Mouse (Mus musculus) left cerebral cortex, postnatal 4 days (tissue): ENCODE measurements around the gene Hoxc5. TPM values are rescaled to one million over a fixed set of nuclear protein-coding genes. Genes with fewer than 3 reads are reported as not detected.

Experiments
- DNase-seq: peaks from one replicate; pipeline ENCODE4 v3.0.0-alpha.2; 2022
- intact Hi-C: fragments of 180-260 bp; cut with DNase I; formaldehyde crosslinking; loops from one replicate; pipeline ENCODE4 v1.15.1; 2025
- total RNA-seq, 2 experiments: library from RNA; stranded (reverse); gene quantifications; 2 replicates each; pipeline ENCODE4 v1.2.3; 2021

Hoxc5 gene
- total RNA-seq, 2 experiments from 2014 or later = not detected

DNA sequence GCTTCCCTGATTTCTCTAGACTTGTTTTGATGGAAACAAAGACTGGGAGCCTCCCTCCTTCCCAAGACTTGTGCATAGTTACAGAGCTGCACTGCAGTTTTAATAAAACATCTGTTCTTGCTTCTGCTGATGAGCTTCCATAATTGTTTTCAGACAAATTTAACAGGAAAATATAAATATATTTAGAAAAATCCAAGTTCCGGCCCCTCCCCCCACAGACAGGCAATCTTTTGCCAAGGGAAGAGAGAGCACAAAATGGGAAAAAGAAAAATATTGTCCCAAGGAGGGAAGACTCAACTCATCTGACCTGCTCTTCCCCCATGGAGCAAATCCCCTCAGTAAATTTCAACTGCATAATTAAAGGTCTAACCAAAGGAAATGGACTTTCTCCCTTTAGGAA lies 39.1 kb downstream of the Hoxc5 start:
- DNase-seq = no peak
- intact Hi-C loops = no loop called here

DNA sequence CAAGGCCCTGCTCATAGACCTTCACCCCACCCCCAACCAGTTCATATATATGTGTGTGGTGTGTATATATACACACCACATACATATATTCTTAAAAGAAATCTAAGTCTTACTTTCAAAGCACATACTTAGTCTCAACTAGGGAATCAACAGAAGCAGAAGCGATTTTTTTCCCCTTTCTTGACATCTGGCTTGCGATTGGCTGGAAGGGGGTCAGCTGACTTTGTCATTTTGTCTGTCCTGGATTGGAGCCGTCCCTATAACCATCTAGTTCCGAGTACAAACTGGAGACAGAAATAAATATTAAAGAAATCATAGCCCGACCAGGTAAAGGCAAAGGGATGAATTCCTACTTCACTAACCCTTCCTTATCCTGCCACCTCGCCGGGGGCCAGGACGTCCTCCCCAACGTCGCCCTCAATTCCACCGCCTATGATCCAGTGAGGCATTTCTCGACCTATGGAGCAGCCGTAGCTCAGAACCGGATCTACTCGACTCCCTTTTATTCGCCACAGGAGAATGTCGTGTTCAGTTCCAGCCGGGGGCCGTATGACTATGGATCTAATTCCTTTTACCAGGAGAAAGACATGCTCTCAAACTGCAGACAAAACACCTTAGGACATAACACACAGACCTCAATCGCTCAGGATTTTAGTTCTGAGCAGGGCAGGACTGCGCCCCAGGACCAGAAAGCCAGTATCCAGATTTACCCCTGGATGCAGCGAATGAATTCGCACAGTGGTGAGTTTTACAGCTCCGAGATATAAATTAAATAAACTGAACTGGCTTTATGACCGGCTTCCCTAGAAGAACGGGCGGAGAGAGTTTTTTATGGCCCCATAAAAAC lies 42.2 kb downstream of the Hoxc5 start:
- DNase-seq = no peak
- intact Hi-C loops = no loop called here

DNA sequence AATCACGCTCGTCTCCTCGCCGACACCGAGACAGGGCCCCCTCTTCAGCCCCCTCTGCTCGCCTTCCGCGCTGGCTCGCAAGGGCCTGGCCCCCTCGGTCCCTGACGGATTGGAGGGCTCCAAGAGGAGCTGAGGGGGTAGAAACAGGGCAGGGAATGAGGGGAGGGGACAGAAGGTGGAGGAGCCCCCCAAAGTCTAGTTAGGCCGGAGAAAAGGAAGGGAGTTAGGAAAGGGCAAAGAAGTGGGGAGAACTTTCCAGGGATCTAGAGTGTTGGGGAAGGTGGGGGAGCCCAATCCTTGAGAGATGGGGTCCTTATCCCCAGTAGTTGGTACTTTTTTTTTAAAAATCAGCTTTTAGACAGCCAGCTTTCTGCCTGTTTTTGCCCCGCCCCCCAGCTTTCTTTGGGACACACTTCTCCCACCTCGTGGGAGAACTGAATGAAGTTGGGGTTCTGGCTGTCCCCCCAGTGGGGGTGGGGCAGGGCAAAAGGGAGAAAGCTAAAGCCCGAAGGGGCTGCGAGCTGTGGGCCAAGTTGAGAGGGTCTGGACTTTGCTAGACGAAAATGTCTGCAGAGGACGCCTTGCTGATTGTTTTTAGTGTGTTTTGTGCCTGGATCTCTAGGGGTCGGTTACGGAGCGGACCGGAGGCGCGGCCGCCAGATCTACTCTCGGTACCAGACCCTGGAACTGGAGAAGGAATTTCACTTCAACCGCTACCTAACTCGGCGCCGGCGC lies 43.0 kb downstream of the Hoxc5 start:
- DNase-seq = no peak
- intact Hi-C loops = no loop called here

DNA sequence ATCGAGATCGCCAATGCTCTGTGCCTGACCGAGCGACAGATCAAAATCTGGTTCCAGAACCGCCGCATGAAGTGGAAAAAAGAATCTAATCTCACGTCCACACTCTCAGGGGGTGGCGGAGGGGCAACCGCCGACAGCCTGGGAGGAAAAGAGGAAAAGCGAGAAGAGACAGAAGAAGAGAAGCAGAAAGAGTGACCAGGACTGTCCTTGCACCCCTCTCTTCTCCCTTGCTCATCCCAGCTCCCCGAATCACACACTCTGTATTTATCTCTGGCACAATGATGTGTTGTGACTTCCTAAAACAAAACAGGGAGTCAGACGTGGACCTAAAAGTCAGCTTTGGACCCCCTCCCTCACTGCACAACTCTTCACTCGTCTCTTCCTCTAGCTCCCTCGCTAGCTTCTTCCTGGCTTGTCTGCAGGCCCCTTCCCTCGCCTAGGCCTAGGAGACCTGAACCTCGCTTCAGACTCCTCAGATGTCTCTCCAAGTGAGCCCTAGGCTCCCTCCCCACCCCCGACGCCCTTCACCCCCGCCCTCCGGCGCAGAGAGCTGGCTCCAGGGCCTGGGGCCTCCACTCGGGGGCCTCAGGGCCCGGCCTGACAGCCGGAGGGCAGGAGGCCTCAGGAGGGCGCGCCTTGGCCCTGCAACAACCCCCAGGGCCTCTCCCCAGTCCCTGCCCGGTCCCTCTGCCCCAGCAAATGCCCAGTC lies 43.8 kb downstream of the Hoxc5 start:
- DNase-seq = no peak
- intact Hi-C loops = no loop called here

DNA sequence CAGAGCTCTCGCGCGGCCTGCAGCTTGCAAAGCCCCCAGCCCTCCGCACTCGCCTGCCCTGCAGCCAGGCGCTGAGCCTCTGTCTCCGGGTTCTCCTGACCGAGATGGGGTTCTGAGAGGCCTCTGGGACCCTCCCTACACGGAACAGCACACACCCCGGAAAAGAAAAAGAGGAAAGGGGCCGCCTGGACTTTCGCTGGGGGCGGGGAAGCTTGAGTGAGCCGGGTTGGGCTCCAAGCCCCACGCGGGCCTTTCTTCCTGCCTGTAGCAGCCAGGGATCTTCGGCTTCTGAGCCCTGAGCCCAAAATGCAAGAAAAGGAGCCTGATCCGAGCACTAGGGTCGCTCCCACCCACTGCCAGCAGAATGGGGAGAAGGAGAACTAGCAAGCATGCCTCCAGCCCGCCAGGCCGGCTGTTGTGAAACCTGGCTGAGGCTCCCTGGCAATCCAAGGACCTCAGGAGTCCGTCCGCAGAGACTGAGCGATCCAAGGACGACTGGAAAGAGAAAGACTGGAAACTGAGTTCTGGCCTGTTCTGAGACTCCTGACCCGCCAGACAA lies 44.8 kb downstream of the Hoxc5 start:
- DNase-seq = no peak
- intact Hi-C loops = loop anchor here (2.0 kb wide), 1 partner anchor 153 kb away; no protein-coding TSS in a partner anchor

DNA sequence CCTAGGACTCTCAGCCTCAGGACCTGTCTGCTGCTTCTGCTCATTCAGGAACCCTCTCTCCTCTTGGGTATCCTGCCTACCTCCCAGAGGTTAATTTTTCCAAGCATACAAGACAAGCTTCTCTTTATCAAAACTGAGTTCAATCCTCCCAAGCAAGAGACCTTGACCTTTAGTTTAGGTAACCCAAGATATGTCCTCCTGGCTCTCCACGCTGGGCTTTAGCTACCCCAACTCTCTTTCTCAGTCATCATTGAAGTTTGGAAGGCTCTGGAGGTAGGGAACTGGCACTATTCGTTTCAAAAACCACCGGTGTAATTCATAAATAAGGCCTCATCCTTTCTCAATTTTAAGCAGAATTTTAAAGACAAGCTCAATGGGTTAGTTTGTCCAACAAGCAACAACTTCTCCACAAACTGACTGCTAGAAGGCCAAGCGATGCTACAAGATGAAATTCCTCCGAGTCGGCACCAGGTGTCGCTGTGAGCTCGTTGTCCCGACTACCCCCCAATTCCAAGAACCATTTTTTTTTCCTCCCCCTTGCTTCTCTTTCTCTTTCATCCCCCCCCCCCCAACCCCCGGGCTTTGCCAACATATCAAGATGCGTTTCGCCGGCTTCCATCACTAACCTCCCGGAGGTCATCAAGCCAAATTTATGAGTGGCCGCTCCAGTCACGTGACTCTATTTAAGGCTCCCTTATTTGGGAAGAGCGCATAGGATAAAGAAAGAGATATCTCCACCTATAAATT lies 46.2 kb downstream of the Hoxc5 start:
- intact Hi-C loops = loop anchor here (2.0 kb wide), 1 partner anchor 151 kb away; no protein-coding TSS in a partner anchor

DNA sequence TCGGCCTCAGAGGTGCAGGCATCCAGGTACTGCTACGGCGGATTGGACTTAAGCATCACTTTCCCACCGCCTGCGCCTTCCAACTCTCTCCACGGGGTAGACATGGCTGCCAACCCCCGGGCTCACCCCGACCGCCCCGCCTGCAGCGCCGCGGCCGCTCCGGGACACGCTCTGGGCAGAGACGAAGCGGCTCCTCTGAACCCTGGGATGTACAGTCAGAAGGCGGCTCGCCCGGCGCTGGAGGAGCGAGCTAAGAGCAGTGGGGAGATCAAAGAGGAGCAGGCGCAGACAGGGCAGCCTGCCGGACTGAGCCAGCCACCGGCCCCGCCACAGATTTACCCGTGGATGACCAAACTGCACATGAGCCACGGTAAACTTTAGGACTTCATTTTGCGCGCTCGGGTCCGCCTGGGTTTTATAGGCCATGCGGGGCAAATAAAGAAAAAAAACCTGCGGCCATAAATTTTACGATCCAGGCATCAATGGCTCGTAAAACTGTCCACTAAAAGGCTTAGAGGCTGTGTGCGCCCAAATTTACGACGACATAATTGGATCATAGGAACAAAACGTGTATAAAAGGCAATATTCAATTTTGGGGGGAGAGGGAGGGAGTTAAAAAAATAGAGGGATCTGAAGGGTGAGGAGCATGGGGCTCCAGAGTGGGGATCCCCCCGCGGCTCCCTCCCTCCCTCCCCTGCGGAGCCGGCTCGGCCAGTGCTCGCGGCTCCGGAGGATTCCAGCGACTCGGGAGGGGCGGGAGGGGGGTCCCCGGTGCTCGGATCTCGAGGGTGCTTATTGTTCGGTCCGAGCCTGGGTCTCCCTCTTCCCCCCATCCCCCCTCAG lies 47.1 kb downstream of the Hoxc5 start:
- intact Hi-C loops = no loop called here

More for the DNA sequence above, 46.2 kb downstream of the Hoxc5 start:
- DNase-seq = peak; percentile 35

DNA sequence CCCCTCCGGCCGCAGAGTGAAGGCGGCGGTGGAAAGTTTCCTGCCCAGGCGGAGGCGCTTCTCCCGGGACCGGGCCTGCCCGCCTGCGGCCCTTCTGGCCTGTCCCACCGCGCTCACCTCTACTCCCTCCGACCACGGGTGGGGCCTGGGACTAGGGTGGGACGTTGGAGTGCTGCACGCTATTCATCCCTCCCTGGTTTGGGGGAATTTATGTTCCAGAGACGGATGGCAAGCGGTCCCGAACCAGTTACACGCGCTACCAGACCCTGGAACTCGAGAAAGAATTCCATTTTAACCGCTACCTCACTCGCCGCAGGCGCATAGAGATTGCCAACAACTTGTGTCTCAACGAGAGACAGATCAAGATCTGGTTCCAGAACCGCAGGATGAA lies 47.8 kb downstream of the Hoxc5 start:
- intact Hi-C loops = no loop called here
- DNase-seq = no peak

More for the DNA sequence above, 47.1 kb downstream of the Hoxc5 start:
- no peak for DNase-seq

DNA sequence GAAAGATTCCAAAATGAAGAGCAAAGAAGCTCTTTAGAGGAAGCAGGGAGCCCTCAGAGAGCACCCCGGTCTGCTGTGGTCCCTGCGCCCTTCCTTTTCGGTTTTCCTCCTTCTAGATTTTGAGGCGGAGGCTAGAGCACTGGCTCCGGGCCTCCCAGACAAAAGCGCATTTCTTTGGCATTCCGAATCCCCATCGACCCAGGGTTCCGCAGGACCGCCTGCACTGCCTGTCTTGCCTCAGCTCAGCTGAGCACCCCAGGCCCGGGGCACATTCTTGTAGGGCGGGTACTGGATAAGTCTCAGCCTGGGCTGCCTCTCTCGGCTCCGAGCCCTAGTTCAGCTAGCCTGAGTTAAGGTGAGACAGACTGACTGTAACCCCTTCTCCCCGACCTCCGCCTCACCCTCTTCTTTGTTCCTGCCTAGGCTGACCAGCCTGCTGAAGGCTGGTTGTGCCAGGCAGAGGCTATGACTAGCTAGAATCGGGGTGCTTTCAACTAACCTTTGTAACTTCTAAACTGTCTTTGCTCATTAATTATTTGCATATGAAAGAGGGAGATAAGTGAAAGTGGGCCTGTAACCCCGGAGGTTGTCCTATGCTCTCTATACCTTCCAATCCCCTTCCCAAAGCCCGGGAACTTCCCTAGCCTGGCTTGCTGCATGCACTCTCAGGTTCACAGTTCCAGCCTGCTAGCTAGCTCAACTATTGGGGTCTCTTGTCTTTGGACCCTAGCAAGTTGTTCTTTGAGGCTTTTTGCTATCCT lies 48.3 kb downstream of the Hoxc5 start:
- no peak for DNase-seq
- intact Hi-C loops = no loop called here

DNA sequence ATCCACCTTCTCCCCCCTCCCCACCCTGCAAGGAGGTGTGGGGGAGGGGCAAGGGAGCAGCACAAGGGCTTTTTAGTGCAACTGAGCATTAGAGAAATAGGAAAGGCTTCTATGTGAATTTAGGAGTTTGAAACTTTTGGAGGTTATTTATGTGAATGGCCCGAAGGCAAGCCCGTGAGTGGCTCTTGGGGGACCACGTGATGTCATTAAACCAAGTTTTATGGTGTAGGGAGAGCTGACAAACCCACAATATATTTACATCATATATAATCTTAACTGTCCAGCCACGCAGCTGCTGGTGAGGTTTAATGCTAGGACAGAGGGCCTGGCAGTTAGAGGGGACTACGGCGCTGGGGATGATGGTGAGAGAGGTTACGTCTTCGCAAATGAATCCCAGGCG lies 51.4 kb downstream of the Hoxc5 start, which contains the start of gene Hoxc4:
Hoxc4 (plus strand) TSS at position 299 of the 400 bp plus-strand sequence.
- intact Hi-C loops = no loop called here
- no peak for DNase-seq

DNA sequence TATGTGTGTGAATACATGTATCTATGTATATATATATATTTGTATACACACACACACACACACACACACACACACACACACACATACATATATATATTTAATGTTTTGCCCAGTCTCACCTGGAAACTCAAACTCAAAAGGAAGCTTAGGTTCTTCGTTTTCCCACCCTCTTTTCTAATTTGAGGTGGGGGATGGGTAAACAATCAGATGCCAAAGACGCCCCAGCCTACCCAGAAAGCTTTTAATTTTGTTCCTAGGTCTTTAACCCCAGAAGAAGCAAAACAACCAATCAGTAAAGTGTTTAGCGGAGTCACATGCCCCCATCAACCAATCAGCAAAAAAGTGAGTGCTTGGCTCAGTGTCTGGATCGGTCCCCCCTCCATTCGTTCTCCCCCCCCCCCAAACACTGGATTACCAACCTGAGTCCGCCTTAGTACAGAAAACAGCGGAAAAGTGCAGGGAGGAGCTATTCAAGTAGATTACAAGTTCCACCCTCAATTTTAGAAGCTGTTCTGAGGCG lies 53.7 kb downstream of the Hoxc5 start:
- intact Hi-C loops = no loop called here
- no peak for DNase-seq

DNA sequence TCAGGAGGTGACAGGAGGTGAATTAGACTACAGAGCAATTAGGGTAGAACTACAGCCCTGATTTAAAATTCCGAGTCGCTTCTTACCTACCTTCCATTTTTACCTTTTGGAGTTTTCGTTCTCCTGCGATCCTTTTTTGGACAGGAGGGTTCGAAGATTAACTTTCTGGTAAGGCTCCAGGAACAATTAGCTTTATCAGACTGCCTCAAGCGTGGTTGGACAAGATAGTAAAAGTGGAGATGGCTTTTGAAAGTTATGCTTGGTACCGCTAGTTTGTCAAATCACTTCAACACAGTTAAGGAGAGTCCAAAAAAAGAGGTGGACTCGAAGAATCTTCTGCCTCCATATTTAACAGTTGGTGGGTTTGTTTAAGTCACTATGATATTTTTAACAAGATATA lies 54.3 kb downstream of the Hoxc5 start:
- DNase-seq = no peak
- intact Hi-C loops = no loop called here

DNA sequence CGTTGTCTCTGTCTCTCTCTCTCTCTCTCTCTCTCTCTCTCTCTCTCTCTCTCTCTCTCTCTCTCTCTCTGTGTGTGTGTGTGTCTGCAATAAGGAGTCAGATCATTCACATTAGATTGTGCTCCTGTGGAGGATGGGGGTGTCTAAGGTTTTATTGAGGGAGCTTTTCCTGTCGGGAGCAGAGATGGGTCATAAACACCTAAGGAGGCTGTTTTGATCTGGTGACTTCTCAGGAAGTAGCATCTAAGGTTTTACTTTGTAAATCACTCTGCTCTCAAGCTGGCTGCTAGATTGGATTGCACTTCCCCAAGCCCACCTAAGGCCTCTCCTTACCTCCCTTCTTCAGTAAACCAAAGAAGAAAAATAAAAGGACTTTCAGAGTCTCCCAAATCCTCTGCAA lies 56.9 kb downstream of the Hoxc5 start:
- no peak for DNase-seq
- intact Hi-C loops = no loop called here

DNA sequence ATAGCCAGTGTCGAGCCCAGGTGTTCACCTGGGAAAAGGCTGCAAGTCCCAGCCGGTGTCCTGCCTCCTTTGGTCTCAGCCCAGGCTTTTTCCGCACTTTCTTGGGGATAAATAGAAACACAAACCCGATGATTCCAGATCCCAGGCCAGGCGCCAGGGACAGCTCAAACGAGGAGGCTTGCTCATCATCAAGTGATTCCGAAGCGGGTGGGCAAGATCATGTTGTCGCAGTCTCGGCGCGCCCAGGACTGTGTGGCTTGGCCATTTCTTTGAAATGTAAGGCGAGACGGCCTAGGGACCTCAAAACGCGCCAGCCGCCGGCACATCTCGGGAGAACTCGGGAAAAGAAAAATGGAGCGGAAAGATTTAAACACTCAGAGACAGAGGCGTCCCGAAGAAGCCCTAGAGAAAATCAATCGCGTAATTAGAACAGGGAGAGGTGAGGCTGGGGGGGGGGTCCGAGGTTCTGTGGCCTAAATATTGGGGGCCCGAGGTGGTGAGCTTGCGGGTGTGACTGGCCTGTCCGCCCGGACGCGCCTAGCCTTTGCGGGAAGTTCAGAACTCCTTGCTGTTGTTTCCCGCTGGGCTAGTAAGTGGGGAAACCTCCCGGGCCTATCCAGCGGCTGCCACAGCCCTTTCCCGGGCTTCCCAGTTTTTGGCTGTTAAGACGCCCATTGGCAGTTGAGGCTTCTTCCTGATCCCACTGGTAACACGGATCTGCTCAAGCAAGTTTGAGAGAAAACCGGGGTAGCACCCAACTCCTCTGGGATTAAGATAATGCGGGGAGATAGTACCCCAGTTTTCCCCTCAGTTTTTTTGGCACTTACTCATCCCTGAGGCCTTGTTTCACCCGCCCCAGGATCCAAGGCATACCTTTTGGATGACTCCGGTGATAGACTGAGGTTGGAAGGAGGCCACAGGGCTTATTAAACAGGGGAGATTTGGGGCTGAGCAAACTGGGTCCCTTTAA lies 60.3 kb downstream of the Hoxc5 start:
- intact Hi-C loops = no loop called here
- DNase-seq = no peak

DNA sequence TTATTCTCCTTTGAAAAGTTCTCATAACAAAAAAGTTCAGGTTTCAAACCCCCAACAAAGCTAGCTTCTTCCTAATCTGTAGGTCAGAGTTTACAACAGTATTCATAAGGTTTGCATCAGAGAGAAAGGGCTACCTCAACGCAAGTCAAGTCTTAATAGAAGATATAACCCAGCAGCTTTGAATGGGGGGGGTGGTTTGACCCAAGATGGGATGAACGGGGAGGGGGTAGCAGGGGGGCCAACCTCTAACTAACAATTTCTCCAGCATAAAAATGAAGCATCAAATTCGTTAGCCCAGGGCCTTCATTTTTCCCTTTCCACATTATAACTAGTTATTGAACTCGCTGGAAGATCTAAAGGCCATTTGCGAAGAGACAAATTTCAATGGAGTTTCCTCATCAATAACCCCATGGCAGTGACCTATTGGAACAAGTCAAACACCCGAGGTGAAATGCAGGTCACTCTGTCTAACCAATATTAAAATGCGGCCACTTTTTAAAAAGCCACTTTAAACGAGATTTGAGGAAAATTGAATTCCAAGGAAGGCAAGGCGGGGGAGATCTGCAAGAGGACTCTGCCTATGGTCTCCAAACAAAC lies 61.8 kb downstream of the Hoxc5 start:
- intact Hi-C loops = no loop called here
- no peak for DNase-seq

DNA sequence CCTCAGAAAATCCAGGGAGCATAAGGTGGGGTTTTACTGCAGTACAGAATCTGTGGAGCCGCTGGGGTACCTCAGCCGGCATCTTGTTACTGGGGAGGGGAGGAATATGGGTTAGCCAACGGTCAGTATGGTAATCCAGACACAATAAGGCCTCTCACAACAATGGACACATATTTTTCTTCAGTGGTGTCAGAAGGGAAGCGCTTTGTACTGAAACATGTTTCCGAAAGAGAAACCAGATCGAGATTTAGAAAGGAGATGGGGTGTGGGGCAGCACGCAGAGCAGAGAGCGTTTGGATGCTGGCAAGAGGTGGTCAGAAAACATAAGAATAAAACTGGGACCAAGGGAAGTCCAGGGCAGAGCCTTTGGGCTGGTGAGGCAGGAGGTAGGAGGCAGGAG lies 62.9 kb downstream of the Hoxc5 start:
- no peak for DNase-seq
- intact Hi-C loops = no loop called here

DNA sequence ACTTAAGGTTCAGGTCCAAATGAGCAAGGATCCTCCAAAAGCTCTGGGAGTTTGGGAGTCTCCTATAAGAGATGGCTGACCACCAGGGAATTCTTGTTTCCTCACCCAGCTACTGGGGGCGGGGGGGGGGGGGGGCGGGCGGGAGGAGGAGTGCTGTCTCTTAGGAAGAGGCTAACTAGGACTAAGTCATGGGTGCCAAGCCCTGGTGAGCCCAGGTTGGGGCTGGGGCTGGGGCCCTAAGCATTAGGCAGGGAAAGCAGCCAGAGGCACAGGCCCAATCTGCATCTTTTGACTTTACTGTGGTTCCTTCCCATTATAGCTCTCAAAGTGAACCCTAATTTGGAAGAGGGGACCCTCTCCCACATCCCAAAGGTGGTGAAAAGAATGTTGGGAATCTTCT lies 64.9 kb downstream of the Hoxc5 start:
- intact Hi-C loops = no loop called here
- DNase-seq = no peak
